Mouse (Mus musculus) heart, embryonic 11.5 days (tissue): ENCODE results near the gene Snx29. TPM values are rescaled to one million over a fixed set of nuclear protein-coding genes. Genes with fewer than 3 reads are reported as not detected.

ENCODE experiments used
- ATAC-seq: fragments of 200-750 bp; cut with Nextera tagmentation; replicated peaks from 2 replicates; pipeline ENCODE4 v1.8.0; 2017; ENCODE audit warnings: moderate library complexity; ENCODE audit not compliant: insufficient number of reproducible peaks, low FRiP score, low TSS enrichment
- H3K27ac ChIP-seq: fragments of 300-500 bp; sonication (generic); 2 replicates; pipeline ENCODE4 v1.5.1; 2014; ENCODE audit warnings: mild to moderate bottlenecking, low read depth, low read length
- H3K27me3 ChIP-seq: fragments of 300-500 bp; sonication (generic); 2 replicates; pipeline ENCODE4 v1.6.1; 2014; ENCODE audit warnings: mild to moderate bottlenecking, low read length, mixed read lengths; ENCODE audit not compliant: control insufficient read depth, insufficient read depth
- H3K36me3 ChIP-seq: fragments of 300-500 bp; sonication (generic); 2 replicates; pipeline ENCODE4 v1.6.1; 2014; ENCODE audit warnings: mild to moderate bottlenecking, low read length, moderate library complexity, mixed read lengths; ENCODE audit not compliant: control insufficient read depth, insufficient read depth
- H3K4me1 ChIP-seq: fragments of 300-500 bp; sonication (generic); 2 replicates; pipeline ENCODE4 v1.6.1; 2014; ENCODE audit warnings: low read length; ENCODE audit not compliant: control insufficient read depth, insufficient read depth
- H3K4me2 ChIP-seq: fragments of 300-500 bp; sonication (generic); 2 replicates; pipeline ENCODE4 v1.6.1; 2014; ENCODE audit warnings: mild to moderate bottlenecking, moderate library complexity
- H3K4me3 ChIP-seq: fragments of 300-500 bp; sonication (generic); 2 replicates; pipeline ENCODE4 v1.5.1; 2014; ENCODE audit warnings: low read depth, low read length
- H3K9ac ChIP-seq: fragments of 300-500 bp; sonication (generic); 2 replicates; pipeline ENCODE4 v1.6.1; 2014; ENCODE audit warnings: mild to moderate bottlenecking, low read depth, low read length, moderate library complexity
- H3K9me3 ChIP-seq: fragments of 300-500 bp; sonication (generic); replicated peaks from 2 replicates; pipeline ENCODE4 v1.6.1; 2016; ENCODE audit warnings: low read length; ENCODE audit not compliant: control insufficient read depth
- WGBS: fragments of 180-500 bp; shearing (Covaris S2); extraction: QIAGEN DNeasy Blood & Tissue Kit; methylation state at CpG from one replicate; pipeline ENCODE4 v1.1.7; 2014; ENCODE audit not compliant: insufficient replicate concordance; 5-methylcytosine and 5-hydroxymethylcytosine counted together
- polyA plus RNA-seq: library from polyadenylated mRNA; unstranded; fragments of >200 nt; fragmentation: Nextera tagmentation; extraction: Ambion mirVana; gene quantifications from 2 replicates; pipeline ENCODE4 v1.2.1, GENCODE M21; 2014

The Snx29 gene
- polyA plus RNA-seq, 1 experiment from 2014 or later, result 8.2 TPM

GRCm38 (mm10) chr16:11533441-11533840 is 210.7 kb downstream of the Snx29 start:
- H3K9me3 ChIP-seq, result no peaks in the 10 kb centered on the region
- ATAC-seq, result no peak
- H3K4me1 ChIP-seq, result peaks cover 15% of the 10 kb centered on the region
- no peaks in the 10 kb centered on the region for H3K36me3 ChIP-seq
- H3K4me2 ChIP-seq, result no peak overlapping the region
- no peak overlapping the region for H3K27ac ChIP-seq
- WGBS, result 74% methylated on average over 3 of the region's 3 CpGs
- no peaks in the 10 kb centered on the region for H3K27me3 ChIP-seq
- H3K4me3 ChIP-seq, result no peak overlapping the region
- H3K9ac ChIP-seq, result no peak overlapping the region

GRCm38 (mm10) chr16:11537663-11538062 is 215.0 kb downstream of the Snx29 start:
- H3K27me3 ChIP-seq, result no peaks in the 10 kb centered on the region
- H3K9ac ChIP-seq, result no peak overlapping the region
- no peak overlapping the region for H3K4me3 ChIP-seq
- H3K9me3 ChIP-seq, result no peaks in the 10 kb centered on the region
- 42% methylated on average over 5 of the region's 5 CpGs for WGBS
- H3K36me3 ChIP-seq, result no peaks in the 10 kb centered on the region
- H3K27ac ChIP-seq, result no peak overlapping the region
- peaks cover 20% of the 10 kb centered on the region for H3K4me1 ChIP-seq
- no peak overlapping the region for H3K4me2 ChIP-seq
- ATAC-seq, result no peak

GRCm38 (mm10) chr16:11538191-11538590 is 215.5 kb downstream of the Snx29 start:
- Histone ChIP-seq H3K9me3 (no peaks in the 10 kb centered on the region), H3K9ac (no peak overlapping the region), H3K4me3 (no peak overlapping the region), H3K27me3 (no peaks in the 10 kb centered on the region), H3K4me1 (peaks cover 19% of the 10 kb centered on the region), H3K4me2 (no peak overlapping the region), H3K36me3 (no peaks in the 10 kb centered on the region), H3K27ac (no peak overlapping the region)
- WGBS, result 42% methylated on average over 3 of the region's 3 CpGs
- no peak for ATAC-seq

GRCm38 (mm10) chr16:11540961-11541360 is 218.3 kb downstream of the Snx29 start:
- ATAC-seq, result no peak
- Histone ChIP-seq H3K4me1 (peaks cover 19% of the 10 kb centered on the region), H3K27ac (no peak overlapping the region)

DNA sequence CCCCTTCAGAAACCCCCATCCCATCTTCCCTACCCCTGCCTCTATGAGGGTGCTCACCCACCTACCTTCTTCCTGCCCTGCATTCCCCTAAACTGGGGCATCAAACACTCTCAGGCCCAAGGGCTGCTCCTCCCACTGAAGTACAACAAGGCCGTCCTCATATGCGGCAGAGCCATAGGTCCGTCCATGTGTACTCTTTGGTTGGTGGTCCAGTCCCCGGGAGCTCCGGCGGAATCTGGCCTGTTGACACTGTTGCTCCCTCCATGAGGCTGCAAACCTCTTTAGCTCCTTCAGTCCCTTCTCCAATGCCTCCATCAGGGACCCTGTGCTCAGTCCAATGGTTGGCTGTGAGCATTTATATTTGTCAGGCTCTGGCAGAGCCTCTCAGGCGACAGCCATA is 219.1 kb downstream of the Snx29 start:
- ATAC-seq, result no peak
- Histone ChIP-seq H3K27me3 (no peaks in the 10 kb centered on the region), H3K27ac (no peak overlapping the region)

More at GRCm38 (mm10) chr16:11540961-11541360, 218.3 kb downstream of the Snx29 start:
- no peak overlapping the region for H3K4me3 ChIP-seq
- H3K9me3 ChIP-seq, result no peaks in the 10 kb centered on the region
- no peak overlapping the region for H3K9ac ChIP-seq
- no peaks in the 10 kb centered on the region for H3K36me3 ChIP-seq
- H3K4me2 ChIP-seq, result no peak overlapping the region
- H3K27me3 ChIP-seq, result no peaks in the 10 kb centered on the region

DNA sequence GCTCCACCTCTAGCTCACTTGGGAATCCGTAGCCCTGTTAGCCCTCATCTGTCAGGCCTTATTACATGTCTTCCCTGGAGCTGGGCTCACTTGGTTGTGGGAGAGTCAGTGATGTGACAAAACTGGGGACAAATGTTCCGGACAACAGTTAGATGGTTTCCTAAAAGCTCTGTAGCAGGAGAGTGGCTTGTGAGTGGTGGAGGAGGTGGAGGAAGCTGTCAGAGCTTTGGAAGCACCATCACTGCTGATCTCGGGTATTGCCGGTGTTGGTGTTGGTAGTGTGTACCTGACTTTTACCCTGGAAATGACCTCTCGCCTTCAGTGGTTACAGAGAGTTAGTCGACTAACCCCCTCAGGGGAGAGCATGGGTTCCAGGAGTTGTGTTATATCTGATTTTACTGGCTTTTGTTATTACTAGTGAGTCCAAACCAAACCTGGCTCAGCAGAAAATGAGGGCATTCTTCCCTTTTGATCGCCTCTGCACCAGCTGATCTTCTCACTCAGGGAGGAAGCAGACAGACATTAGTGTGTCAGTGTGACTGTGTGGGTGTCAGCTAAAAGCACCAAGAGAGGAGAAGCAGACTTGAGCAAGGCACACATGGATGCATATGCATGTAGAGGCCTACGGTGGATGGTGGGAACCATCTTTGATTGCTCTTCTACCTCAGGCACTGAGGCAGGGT is 227.5 kb downstream of the Snx29 start:
- no peak overlapping the region for H3K4me3 ChIP-seq
- no peaks in the 10 kb centered on the region for H3K36me3 ChIP-seq
- no peak overlapping the region for H3K4me2 ChIP-seq
- no peak overlapping the region for H3K9ac ChIP-seq
- H3K4me1 ChIP-seq, result no peaks in the 10 kb centered on the region
- no peak for ATAC-seq
- 78% methylated on average over 8 of the region's 8 CpGs for WGBS
- no peak overlapping the region for H3K27ac ChIP-seq
- no peaks in the 10 kb centered on the region for H3K9me3 ChIP-seq
- H3K27me3 ChIP-seq, result no peaks in the 10 kb centered on the region

More for the DNA sequence above, 219.1 kb downstream of the Snx29 start:
- WGBS, result 77% methylated on average over 7 of the region's 7 CpGs
- H3K4me2 ChIP-seq, result no peak overlapping the region
- H3K4me1 ChIP-seq, result peaks cover 16% of the 10 kb centered on the region
- H3K9me3 ChIP-seq, result no peaks in the 10 kb centered on the region
- H3K4me3 ChIP-seq, result no peak overlapping the region
- no peak overlapping the region for H3K9ac ChIP-seq
- no peaks in the 10 kb centered on the region for H3K36me3 ChIP-seq

DNA sequence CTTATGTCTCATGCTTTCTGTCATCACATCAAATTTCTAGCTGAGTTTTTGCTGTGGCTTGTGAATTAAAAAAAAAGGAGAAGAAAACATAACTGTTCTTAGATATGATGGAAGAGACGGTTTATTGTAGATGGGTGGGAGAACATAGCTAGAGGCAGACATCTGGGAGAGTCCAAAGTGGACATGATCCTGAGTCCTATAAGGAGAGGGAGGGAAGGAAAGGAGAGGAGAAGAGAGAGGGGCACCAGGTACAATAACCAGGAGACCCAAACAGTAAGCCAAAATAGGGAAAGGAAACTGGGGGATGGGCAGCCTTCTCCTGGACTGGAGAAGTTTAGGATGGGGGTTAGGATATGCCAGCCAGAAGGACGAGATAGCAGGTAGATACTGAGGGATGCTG is 239.0 kb downstream of the Snx29 start:
- Histone ChIP-seq H3K4me2 (no peak overlapping the region), H3K9me3 (no peaks in the 10 kb centered on the region), H3K36me3 (no peaks in the 10 kb centered on the region), H3K9ac (no peak overlapping the region), H3K4me3 (no peak overlapping the region), H3K4me1 (no peaks in the 10 kb centered on the region), H3K27ac (no peak overlapping the region), H3K27me3 (no peaks in the 10 kb centered on the region)
- WGBS, result 81% methylated on average over 2 of the region's 2 CpGs
- no peak for ATAC-seq

DNA sequence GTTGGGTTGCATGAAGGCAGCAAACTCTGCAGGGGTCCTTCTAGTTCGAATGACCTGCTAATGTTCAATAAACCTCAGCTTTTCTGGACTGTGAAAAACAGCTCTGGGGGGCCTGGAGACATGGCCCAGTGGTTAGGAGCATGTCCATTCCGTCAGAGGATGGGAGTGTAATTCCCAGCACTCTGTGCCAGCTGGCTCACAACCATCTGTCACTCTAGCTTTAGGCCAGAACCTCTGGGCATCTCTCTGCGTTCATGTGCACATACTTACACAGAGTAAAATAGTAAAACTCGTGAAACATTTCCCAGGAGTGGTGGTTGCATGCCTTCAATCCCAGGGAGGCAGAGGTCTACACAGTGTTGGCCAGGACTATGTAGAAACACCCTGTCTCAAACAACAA is 241.1 kb downstream of the Snx29 start:
- Histone ChIP-seq H3K9ac (no peak overlapping the region), H3K4me1 (no peaks in the 10 kb centered on the region), H3K27me3 (no peaks in the 10 kb centered on the region), H3K4me3 (no peak overlapping the region), H3K27ac (no peak overlapping the region), H3K9me3 (no peaks in the 10 kb centered on the region), H3K4me2 (no peak overlapping the region), H3K36me3 (no peaks in the 10 kb centered on the region)
- no peak for ATAC-seq
- WGBS, result 72% methylated on average over 4 of the region's 4 CpGs

- Histone ChIP-seq H3K27me3 (no peaks in the 10 kb centered on the region), H3K9ac (no peak overlapping the region), H3K9me3 (no peaks in the 10 kb centered on the region), H3K27ac (no peak overlapping the region), H3K4me3 (no peak overlapping the region), H3K4me2 (no peak overlapping the region), H3K4me1 (no peaks in the 10 kb centered on the region), H3K36me3 (no peaks in the 10 kb centered on the region)
- ATAC-seq, result no peak
- WGBS, result 72% methylated on average over 11 of the region's 11 CpGs
Measured at GRCm38 (mm10) chr16:11565126-11565525, 242.4 kb downstream of the Snx29 start.
